Mouse (Mus musculus) megakaryocyte, embryonic 14.5 days (primary cell): ENCODE data around the gene Pirt.

Source experiments
- FLI1 ChIP-seq: IDR thresholded peaks from 2 replicates; pipeline ENCODE4 v1.6.1; 2012; ENCODE audit warnings: low read length, inconsistent platforms, mixed read lengths
- GATA1 ChIP-seq: IDR thresholded peaks from 3 replicates; pipeline ENCODE4 v1.6.1; 2012; ENCODE audit warnings: mixed read lengths, low read length, inconsistent platforms, borderline replicate concordance

DNA sequence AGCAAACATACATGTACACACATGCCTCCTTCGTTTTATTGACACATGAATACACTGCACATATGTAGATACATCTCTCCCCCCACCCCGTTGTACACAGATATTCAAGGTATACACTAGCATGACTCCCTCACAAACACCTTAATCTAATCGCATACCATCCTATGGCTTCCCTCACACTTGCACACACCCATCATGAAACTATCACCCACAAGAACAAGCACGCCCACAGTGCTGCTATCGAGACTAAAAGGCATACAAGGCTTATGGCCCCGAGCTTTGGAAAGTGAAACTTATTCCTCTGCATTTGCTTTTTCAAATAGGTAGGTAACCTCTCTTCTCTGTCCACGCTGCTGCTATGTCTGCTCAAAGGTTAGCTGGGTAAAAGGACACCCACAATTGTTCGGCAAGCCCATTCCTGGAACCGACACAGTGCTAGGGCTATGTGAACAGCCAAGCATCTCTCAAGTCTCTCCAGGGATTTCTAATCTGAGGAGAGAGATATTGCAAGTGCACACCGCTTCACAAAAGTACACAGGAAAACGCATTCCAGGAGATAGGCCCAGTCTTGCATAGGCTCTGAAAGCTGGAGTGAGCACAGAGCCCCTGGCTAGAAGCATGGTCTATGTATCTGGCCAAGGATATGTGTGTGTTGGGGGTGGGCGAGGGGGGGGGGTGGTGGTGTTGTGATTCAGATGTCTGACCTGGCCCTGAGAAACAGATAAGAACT, 49.8 kb downstream of the Pirt start:
- TF ChIP-seq GATA1 (no peak), FLI1 (no peak)
